Mouse (Mus musculus) ES-E14 (cell line): ENCODE data around the gene Stard9. TPM values are rescaled to one million over a fixed set of nuclear protein-coding genes. Genes with fewer than 3 reads are reported as not detected.

ENCODE experiments used
- DNase-seq: peaks from one replicate; pipeline ENCODE4 v3.0.0-alpha.2; 2013; ENCODE audit warnings: low read depth, low spot score
- H3K27ac ChIP-seq: 2 replicates; pipeline ENCODE4 v1.5.1; 2012; ENCODE audit warnings: low read depth, mild to moderate bottlenecking, low read length, moderate library complexity, mixed read lengths; ENCODE audit not compliant: poor library complexity, insufficient read depth, severe bottlenecking
- H3K36me3 ChIP-seq: 2 replicates; pipeline ENCODE4 v1.6.1; 2012; ENCODE audit warnings: mild to moderate bottlenecking, low read length, moderate library complexity, mixed read lengths; ENCODE audit not compliant: control insufficient read depth, poor library complexity, insufficient read depth, severe bottlenecking
- H3K4me1 ChIP-seq, 2 experiments: fragments of 150-350 bp in 1 of 2; sonication (generic) in 1 of 2; 2 replicates each; pipeline ENCODE4 v1.6.1; 2012; ENCODE audit warnings: low read length in 2 of 2, mild to moderate bottlenecking in 1 of 2, mixed read lengths in 1 of 2; ENCODE audit not compliant: control insufficient read depth in 2 of 2, insufficient read depth in 2 of 2, poor library complexity in 1 of 2
- H3K4me3 ChIP-seq, 2 experiments: fragments of 150-350 bp in 1 of 2; sonication (generic) in 1 of 2; 2 replicates each; pipeline ENCODE4 v1.5.1; 2012; ENCODE audit warnings: low read length in 2 of 2, low read depth in 1 of 2, mild to moderate bottlenecking in 1 of 2, mixed read lengths in 1 of 2; ENCODE audit not compliant: insufficient read depth in 1 of 2, poor library complexity in 1 of 2, severe bottlenecking in 1 of 2
- H3K9ac ChIP-seq: 2 replicates; pipeline ENCODE4 v1.6.1; 2012; ENCODE audit warnings: low read depth, mild to moderate bottlenecking, low read length, mixed read lengths; ENCODE audit not compliant: poor library complexity, insufficient read depth, severe bottlenecking
- H3K9me3 ChIP-seq: fragments of 150-350 bp; sonication (generic); 2 replicates; pipeline ENCODE4 v1.6.1; 2012; ENCODE audit warnings: low read depth, mild to moderate bottlenecking, low read length; ENCODE audit not compliant: control insufficient read depth, insufficient read depth
- CHD2 ChIP-seq: IDR thresholded peaks from 2 replicates; pipeline ENCODE4 v1.6.1; 2014; ENCODE audit warnings: mild to moderate bottlenecking, low read depth, low read length, inconsistent platforms
- HCFC1 ChIP-seq: IDR thresholded peaks from 2 replicates; pipeline ENCODE4 v1.6.1; 2012; ENCODE audit warnings: low read length, inconsistent platforms, borderline replicate concordance; ENCODE audit not compliant: insufficient read depth
- MAFK ChIP-seq: IDR thresholded peaks from 2 replicates; pipeline ENCODE4 v1.6.1; 2014; ENCODE audit warnings: mild to moderate bottlenecking, low read depth, low read length, inconsistent platforms; ENCODE audit not compliant: insufficient read depth
- ZC3H11A ChIP-seq: IDR thresholded peaks from 2 replicates; pipeline ENCODE4 v1.6.1; 2012; ENCODE audit warnings: low read depth, mild to moderate bottlenecking, inconsistent platforms, low read length, borderline replicate concordance
- ZNF384 ChIP-seq: IDR thresholded peaks from 2 replicates; pipeline ENCODE4 v1.6.1; 2012; ENCODE audit warnings: low read depth, low read length, inconsistent platforms
- in situ Hi-C, 2 experiments: fragments of 600-800 bp; cut with MboI; formaldehyde crosslinking; loops; one replicate each; pipeline ENCODE4 v1.15.1; 2025; ENCODE audit warnings: low sequenced_read_pairs in 2 of 2, inconsistent platforms in 1 of 2; ENCODE audit not compliant: unreplicated experiment in 2 of 2
- total RNA-seq: library from RNA; depleted of rRNA; stranded (reverse); fragments of 300-350 nt; gene quantifications from 2 replicates; pipeline ENCODE4 v1.2.3, GENCODE M21; 2012

Gene Stard9
- total RNA-seq, 1 experiment: 3.5 TPM

DNA sequence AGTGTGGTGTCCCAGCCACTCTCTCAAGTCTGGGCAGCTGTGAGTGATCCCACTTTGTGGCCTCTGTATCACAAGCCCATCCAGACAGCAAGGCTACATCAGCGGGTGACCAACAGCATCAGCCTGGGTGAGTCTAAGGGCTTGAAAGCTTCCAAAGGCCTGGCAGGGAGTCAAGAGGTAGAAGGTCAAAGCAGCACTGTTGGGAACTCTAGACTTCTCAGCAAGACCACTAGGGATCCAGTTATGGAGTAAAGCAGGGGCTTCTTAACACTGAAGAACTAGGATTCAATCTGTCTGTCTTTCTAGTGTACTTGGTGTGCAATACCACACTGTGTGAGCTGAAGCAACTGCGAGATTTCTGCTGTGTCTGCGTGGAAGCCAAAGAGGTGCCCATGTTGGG is 84.5 kb downstream of the Stard9 start:
- no peak overlapping the region for H3K4me3 ChIP-seq
- in situ Hi-C loops: no loop called here
- no peaks in the 10 kb centered on the region for H3K4me1 ChIP-seq
- H3K9me3 ChIP-seq: no peaks in the 10 kb centered on the region
- TF ChIP-seq CHD2 (no peak), MAFK (no peak), ZC3H11A (no peak), HCFC1 (no peak), ZNF384 (no peak)
- no peak overlapping the region for H3K9ac ChIP-seq
- no peak overlapping the region for H3K27ac ChIP-seq
- DNase-seq: no peak
- peaks cover 13% of the 10 kb centered on the region for H3K36me3 ChIP-seq

DNA sequence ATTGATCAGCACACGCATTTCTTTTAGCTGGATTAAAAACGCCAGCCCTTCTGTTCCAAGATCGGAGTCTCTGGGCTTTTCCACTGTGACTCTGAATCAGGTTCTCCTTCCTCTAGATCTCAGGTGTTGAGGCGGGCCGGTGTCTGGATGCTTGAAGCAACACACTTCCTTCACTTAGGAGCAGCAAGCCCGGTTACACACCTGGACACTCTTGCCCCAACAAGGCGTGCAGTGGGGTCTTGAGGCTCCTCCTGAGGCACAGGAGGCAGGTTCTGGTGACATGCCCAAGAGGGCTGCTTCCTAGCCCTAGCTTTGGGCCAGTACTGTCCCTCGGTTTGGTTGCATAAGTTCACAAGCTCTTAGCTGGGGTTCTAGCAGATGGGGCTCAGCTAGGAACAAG is 89.6 kb downstream of the Stard9 start:
- Histone ChIP-seq H3K9ac (no peak overlapping the region), H3K9me3 (no peaks in the 10 kb centered on the region), H3K4me3 (no peak overlapping the region), H3K36me3 (peaks cover 40% of the 10 kb centered on the region), H3K27ac (no peak overlapping the region), H3K4me1 (no peaks in the 10 kb centered on the region)
- no peak for DNase-seq
- in situ Hi-C loops: no loop called here
- no peak for TF ChIP-seq MAFK
- TF ChIP-seq HCFC1: no peak
- TF ChIP-seq ZC3H11A: no peak
- TF ChIP-seq ZNF384: no peak
- TF ChIP-seq CHD2: no peak

DNA sequence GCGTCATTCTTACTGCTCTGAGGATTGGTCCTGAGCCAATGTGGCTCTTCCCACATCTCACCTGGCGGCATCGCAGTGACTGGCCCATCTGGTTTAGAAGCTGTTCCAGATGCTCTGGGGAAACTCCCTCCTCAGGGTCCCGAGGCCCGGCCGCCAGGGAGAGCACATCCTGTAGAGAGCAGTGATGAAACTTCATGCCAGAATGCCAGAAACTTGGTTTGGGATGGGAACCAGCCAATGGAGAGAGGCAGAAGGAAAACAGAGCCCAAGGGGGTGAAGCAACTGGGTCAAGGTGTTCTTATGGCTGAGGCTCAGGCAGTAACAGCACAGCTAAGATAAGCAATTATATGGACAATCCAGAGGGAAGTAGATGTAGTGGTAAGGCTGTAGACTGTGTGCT is 91.9 kb downstream of the Stard9 start:
- no peak overlapping the region for H3K27ac ChIP-seq

DNA sequence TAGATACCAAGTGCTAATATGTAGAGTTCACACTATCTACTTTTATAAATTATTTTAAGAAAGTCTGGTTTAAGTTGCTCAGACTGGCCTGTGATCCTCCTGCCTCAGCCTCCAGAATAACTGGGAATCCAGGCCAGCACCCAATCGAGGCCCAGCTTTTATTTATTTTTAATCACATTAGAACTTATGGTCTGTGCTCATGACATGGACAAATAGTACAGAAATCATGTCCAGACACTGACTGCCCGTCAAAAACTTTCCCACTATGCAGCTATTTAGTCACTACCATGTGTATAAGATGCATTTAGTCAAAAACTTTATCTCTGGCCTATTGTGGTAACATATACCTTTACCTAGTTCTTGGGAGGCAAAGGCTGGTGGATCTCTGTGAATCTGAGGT is 93.0 kb downstream of the Stard9 start:
- no peaks in the 10 kb centered on the region for H3K4me1 ChIP-seq
- H3K9ac ChIP-seq: no peak overlapping the region
- H3K27ac ChIP-seq: no peak overlapping the region
- H3K4me3 ChIP-seq: no peak overlapping the region
- no peak for TF ChIP-seq CHD2
- no peak for TF ChIP-seq ZC3H11A
- TF ChIP-seq MAFK: no peak
- no peak for TF ChIP-seq ZNF384
- no peak for TF ChIP-seq HCFC1
- in situ Hi-C loops: no loop called here
- no peak for DNase-seq
- H3K36me3 ChIP-seq: peaks cover 52% of the 10 kb centered on the region
- H3K9me3 ChIP-seq: no peaks in the 10 kb centered on the region

More for the DNA sequence above, 91.9 kb downstream of the Stard9 start:
- no peaks in the 10 kb centered on the region for H3K4me1 ChIP-seq
- in situ Hi-C loops: no loop called here
- no peaks in the 10 kb centered on the region for H3K9me3 ChIP-seq
- peaks cover 49% of the 10 kb centered on the region for H3K36me3 ChIP-seq
- H3K4me3 ChIP-seq: no peak overlapping the region
- H3K9ac ChIP-seq: no peak overlapping the region
- DNase-seq: no peak
- TF ChIP-seq HCFC1: no peak
- TF ChIP-seq ZC3H11A: no peak
- TF ChIP-seq MAFK: no peak
- no peak for TF ChIP-seq CHD2

DNA sequence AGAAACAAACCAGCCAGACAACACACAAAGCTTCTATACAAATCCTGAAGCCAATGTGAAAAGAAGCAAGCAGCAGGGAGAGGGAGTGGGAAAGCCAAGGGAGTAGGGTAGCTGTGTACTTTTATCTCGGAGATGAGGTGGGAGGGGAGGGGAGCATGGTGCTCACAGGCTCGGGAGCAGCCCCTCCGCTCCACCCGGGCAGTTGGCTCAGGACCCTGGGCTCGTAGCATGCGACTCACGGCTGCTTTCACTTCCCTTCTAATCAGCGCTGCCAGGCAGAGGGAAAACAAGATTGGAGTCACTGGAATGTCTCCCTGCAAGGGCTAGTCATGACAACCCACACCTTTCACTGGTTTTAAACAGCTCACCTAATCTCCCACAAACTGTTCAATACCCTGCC is 93.6 kb downstream of the Stard9 start:
- H3K4me1 ChIP-seq: no peaks in the 10 kb centered on the region
- no peaks in the 10 kb centered on the region for H3K9me3 ChIP-seq
- H3K27ac ChIP-seq: no peak overlapping the region
- H3K36me3 ChIP-seq: peaks cover 52% of the 10 kb centered on the region
- in situ Hi-C loops: no loop called here
- no peak overlapping the region for H3K4me3 ChIP-seq
- no peak for TF ChIP-seq ZNF384
- TF ChIP-seq HCFC1: no peak
- TF ChIP-seq ZC3H11A: no peak
- TF ChIP-seq CHD2: no peak
- TF ChIP-seq MAFK: no peak
- no peak for DNase-seq
- H3K9ac ChIP-seq: no peak overlapping the region
